Mouse (Mus musculus): Measurements from ENCODE around the gene Egfem1. TPM values are rescaled to one million over a fixed set of nuclear protein-coding genes. Genes with fewer than 3 reads are reported as not detected.
A peak's percentile ranks its signal among the peaks of the same experiment; 100 is the strongest.

Gene Egfem1
- polyA plus RNA-seq, 1 experiment from 2014 or later, result 6.8 TPM

GRCm38 (mm10) chr3:29539902-29540301, 458.1 kb downstream of the Egfem1 start:
- no peak overlapping the region for H3K27ac ChIP-seq (ENCODE audit: low read depth, low read length)
- no peak overlapping the region for H3K9ac ChIP-seq (ENCODE audit: low read length)
- no peaks in the 10 kb centered on the region for H3K36me3 ChIP-seq (ENCODE audit: control insufficient read depth, insufficient read depth, low read length)
- no peaks in the 10 kb centered on the region for H3K27me3 ChIP-seq (ENCODE audit: control insufficient read depth, insufficient read depth, low read length)
- ATAC-seq (replicated peaks; ENCODE audit: low FRiP score), result no peak
- H3K4me3 ChIP-seq (ENCODE audit: low read depth, low read length), result no peak overlapping the region
- no peaks in the 10 kb centered on the region for H3K9me3 ChIP-seq (ENCODE audit: control insufficient read depth, low read length)
- DNase-seq (ENCODE audit: low spot score), result no peak
- no peak overlapping the region for H3K4me2 ChIP-seq (ENCODE audit: low read depth, low read length, severe bottlenecking)
- 66% methylated on average over 1 of the region's 1 CpGs for WGBS
- H3K4me1 ChIP-seq (replicated peaks; ENCODE audit: control insufficient read depth, insufficient read depth, low read length), result no peaks in the 10 kb centered on the region

GRCm38 (mm10) chr3:29541477-29542079, 459.8 kb downstream of the Egfem1 start:
- no peak overlapping the region for H3K9ac ChIP-seq (ENCODE audit: low read length)
- H3K4me2 ChIP-seq (ENCODE audit: low read depth, low read length, severe bottlenecking), result peak overlapping the region; percentile 3; the same call in 1 of the 2 replicates
- DNase-seq (ENCODE audit: low spot score), result peak; percentile 57
- peak; percentile 95 for ATAC-seq (replicated peaks; ENCODE audit: low FRiP score)
- peak overlapping the region; percentile 41; the same call in 1 of the 2 replicates for H3K27ac ChIP-seq (ENCODE audit: low read depth, low read length)
- H3K4me3 ChIP-seq (ENCODE audit: low read depth, low read length), result no peak overlapping the region
- WGBS, result 20% methylated on average over 1 of the region's 1 CpGs
- no peaks in the 10 kb centered on the region for H3K27me3 ChIP-seq (ENCODE audit: control insufficient read depth, insufficient read depth, low read length)
- no peaks in the 10 kb centered on the region for H3K4me1 ChIP-seq (replicated peaks; ENCODE audit: control insufficient read depth, insufficient read depth, low read length)
- H3K36me3 ChIP-seq (ENCODE audit: control insufficient read depth, insufficient read depth, low read length), result no peaks in the 10 kb centered on the region
- no peaks in the 10 kb centered on the region for H3K9me3 ChIP-seq (ENCODE audit: control insufficient read depth, low read length)

GRCm38 (mm10) chr3:29544056-29544455, 462.2 kb downstream of the Egfem1 start:
- Histone ChIP-seq H3K27ac (ENCODE audit: low read depth, low read length) (no peak overlapping the region), H3K27me3 (ENCODE audit: control insufficient read depth, insufficient read depth, low read length) (no peaks in the 10 kb centered on the region), H3K9me3 (ENCODE audit: control insufficient read depth, low read length) (no peaks in the 10 kb centered on the region), H3K36me3 (ENCODE audit: control insufficient read depth, insufficient read depth, low read length) (no peaks in the 10 kb centered on the region), H3K4me3 (ENCODE audit: low read depth, low read length) (no peak overlapping the region), H3K4me1 (replicated peaks; ENCODE audit: control insufficient read depth, insufficient read depth, low read length) (no peaks in the 10 kb centered on the region), H3K9ac (ENCODE audit: low read length) (no peak overlapping the region), H3K4me2 (ENCODE audit: low read depth, low read length, severe bottlenecking) (no peak overlapping the region)
- ATAC-seq (replicated peaks; ENCODE audit: low FRiP score) (no peak), DNase-seq (ENCODE audit: low spot score) (no peak)
- 94% methylated on average over 1 of the region's 1 CpGs for WGBS

GRCm38 (mm10) chr3:29563171-29563570, 481.3 kb downstream of the Egfem1 start:
- Histone ChIP-seq H3K4me1 (replicated peaks; ENCODE audit: control insufficient read depth, insufficient read depth, low read length) (no peaks in the 10 kb centered on the region), H3K36me3 (ENCODE audit: control insufficient read depth, insufficient read depth, low read length) (no peaks in the 10 kb centered on the region), H3K27me3 (ENCODE audit: control insufficient read depth, insufficient read depth, low read length) (no peaks in the 10 kb centered on the region), H3K4me3 (ENCODE audit: low read depth, low read length) (no peak overlapping the region), H3K9me3 (ENCODE audit: control insufficient read depth, low read length) (no peaks in the 10 kb centered on the region), H3K9ac (ENCODE audit: low read length) (no peak overlapping the region), H3K27ac (ENCODE audit: low read depth, low read length) (no peak overlapping the region), H3K4me2 (ENCODE audit: low read depth, low read length, severe bottlenecking) (no peak overlapping the region)
- 80% methylated on average over 1 of the region's 1 CpGs for WGBS
- DNase-seq (ENCODE audit: low spot score) (no peak), ATAC-seq (replicated peaks; ENCODE audit: low FRiP score) (no peak)

DNA sequence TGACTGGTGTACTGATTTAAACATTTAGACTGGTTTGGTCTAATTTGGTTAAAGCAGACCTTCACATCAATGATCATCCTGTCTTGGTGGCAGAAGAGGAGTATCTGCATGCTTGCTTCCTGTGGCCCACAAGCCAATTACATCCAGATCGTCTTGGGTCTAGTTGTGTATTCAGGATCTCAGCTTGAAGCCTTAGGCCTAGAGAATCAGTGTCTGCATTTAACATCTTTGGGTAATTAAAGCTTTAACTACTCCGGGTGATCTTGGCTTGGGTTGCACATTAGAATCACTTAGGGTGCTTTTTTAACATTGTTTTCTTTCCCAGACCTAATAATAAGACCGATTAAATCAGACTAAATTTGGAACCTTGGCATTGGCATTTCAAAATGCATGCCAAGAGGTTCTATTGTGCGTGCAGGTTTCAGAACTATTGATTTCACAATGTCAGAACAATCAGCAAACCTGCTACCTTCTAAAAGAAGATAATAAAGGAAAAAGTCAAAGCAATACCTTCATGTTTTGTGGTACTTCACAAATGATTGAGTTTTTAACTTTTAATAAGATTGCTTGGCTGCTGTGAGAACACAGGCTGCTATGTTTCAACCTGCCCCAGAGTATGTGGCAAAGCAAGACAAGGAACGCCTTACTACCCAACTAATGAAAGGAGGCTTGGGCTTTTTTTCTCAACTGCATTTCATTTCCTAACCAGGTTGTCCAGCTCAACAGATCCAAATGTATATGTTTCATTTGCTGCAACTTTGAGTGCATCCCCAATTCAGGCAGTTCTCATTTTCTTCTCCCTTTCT, 496.4 kb downstream of the Egfem1 start:
- Histone ChIP-seq H3K36me3 (ENCODE audit: control insufficient read depth, insufficient read depth, low read length) (no peaks in the 10 kb centered on the region), H3K4me2 (ENCODE audit: low read depth, low read length, severe bottlenecking) (no peak overlapping the region), H3K4me1 (replicated peaks; ENCODE audit: control insufficient read depth, insufficient read depth, low read length) (no peaks in the 10 kb centered on the region), H3K27ac (ENCODE audit: low read depth, low read length) (no peak overlapping the region), H3K9me3 (ENCODE audit: control insufficient read depth, low read length) (no peaks in the 10 kb centered on the region), H3K27me3 (ENCODE audit: control insufficient read depth, insufficient read depth, low read length) (no peaks in the 10 kb centered on the region), H3K4me3 (ENCODE audit: low read depth, low read length) (no peak overlapping the region), H3K9ac (ENCODE audit: low read length) (no peak overlapping the region)
- 38% methylated on average over 5 of the region's 5 CpGs for WGBS
- DNase-seq (ENCODE audit: low spot score) (no peak), ATAC-seq (replicated peaks; ENCODE audit: low FRiP score) (no peak)

GRCm38 (mm10) chr3:29582749-29583148, 500.9 kb downstream of the Egfem1 start:
- Histone ChIP-seq H3K36me3 (ENCODE audit: control insufficient read depth, insufficient read depth, low read length) (no peaks in the 10 kb centered on the region), H3K4me2 (ENCODE audit: low read depth, low read length, severe bottlenecking) (no peak overlapping the region), H3K27me3 (ENCODE audit: control insufficient read depth, insufficient read depth, low read length) (no peaks in the 10 kb centered on the region), H3K27ac (ENCODE audit: low read depth, low read length) (no peak overlapping the region), H3K9ac (ENCODE audit: low read length) (no peak overlapping the region), H3K9me3 (ENCODE audit: control insufficient read depth, low read length) (no peaks in the 10 kb centered on the region), H3K4me3 (ENCODE audit: low read depth, low read length) (no peak overlapping the region), H3K4me1 (replicated peaks; ENCODE audit: control insufficient read depth, insufficient read depth, low read length) (no peaks in the 10 kb centered on the region)
- ATAC-seq (replicated peaks; ENCODE audit: low FRiP score) (no peak), DNase-seq (ENCODE audit: low spot score) (no peak)
- WGBS, result 75% methylated on average over 8 of the region's 8 CpGs

DNA sequence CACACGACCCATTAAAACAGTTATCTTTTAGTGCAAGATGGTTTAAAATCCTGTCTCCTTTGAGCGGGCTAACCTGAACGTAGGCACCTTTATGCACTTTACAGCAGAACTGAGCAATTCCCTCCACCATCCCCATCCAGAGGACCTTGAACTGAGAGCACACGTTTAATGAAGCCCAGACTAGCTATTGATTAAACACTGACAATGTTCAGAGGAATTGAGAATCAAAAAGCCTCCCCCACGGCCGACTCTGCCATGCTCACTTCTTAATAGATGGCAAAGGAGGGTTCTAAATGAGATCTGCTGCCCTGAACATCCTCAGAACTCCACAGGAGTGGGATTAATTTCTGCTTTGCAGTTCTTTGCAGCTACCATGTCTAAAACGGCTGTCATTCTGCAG, 520.3 kb downstream of the Egfem1 start:
- Histone ChIP-seq H3K4me2 (ENCODE audit: low read depth, low read length, severe bottlenecking) (no peak overlapping the region), H3K27ac (ENCODE audit: low read depth, low read length) (no peak overlapping the region), H3K9ac (ENCODE audit: low read length) (no peak overlapping the region), H3K4me1 (replicated peaks; ENCODE audit: control insufficient read depth, insufficient read depth, low read length) (no peaks in the 10 kb centered on the region), H3K36me3 (ENCODE audit: control insufficient read depth, insufficient read depth, low read length) (no peaks in the 10 kb centered on the region), H3K4me3 (ENCODE audit: low read depth, low read length) (no peak overlapping the region), H3K9me3 (ENCODE audit: control insufficient read depth, low read length) (no peaks in the 10 kb centered on the region), H3K27me3 (ENCODE audit: control insufficient read depth, insufficient read depth, low read length) (no peaks in the 10 kb centered on the region)
- DNase-seq (ENCODE audit: low spot score) (no peak), ATAC-seq (replicated peaks; ENCODE audit: low FRiP score) (no peak)
- 54% methylated on average over 7 of the region's 7 CpGs for WGBS

GRCm38 (mm10) chr3:29608713-29609112, 526.9 kb downstream of the Egfem1 start:
- ATAC-seq (replicated peaks; ENCODE audit: low FRiP score) (0 out of 2 replicates have a peak, but pooled peaks have one; percentile 51), DNase-seq (ENCODE audit: low spot score) (no peak)
- Histone ChIP-seq H3K36me3 (ENCODE audit: control insufficient read depth, insufficient read depth, low read length) (no peaks in the 10 kb centered on the region), H3K9ac (ENCODE audit: low read length) (no peak overlapping the region), H3K9me3 (ENCODE audit: control insufficient read depth, low read length) (no peaks in the 10 kb centered on the region), H3K4me2 (ENCODE audit: low read depth, low read length, severe bottlenecking) (no peak overlapping the region), H3K4me3 (ENCODE audit: low read depth, low read length) (no peak overlapping the region), H3K27ac (ENCODE audit: low read depth, low read length) (no peak overlapping the region), H3K27me3 (ENCODE audit: control insufficient read depth, insufficient read depth, low read length) (no peaks in the 10 kb centered on the region), H3K4me1 (replicated peaks; ENCODE audit: control insufficient read depth, insufficient read depth, low read length) (0 out of 2 replicates have a peak, but pooled peaks cover 4% of the 10 kb centered on the region)
- WGBS, result 41% methylated on average over 3 of the region's 3 CpGs

Measured in forebrain, embryonic 11.5 days (tissue).